Mouse (Mus musculus): Measurements from ENCODE around the gene Eif3d.
"Not testable (repeated sequence)": the region's sequence is repeated elsewhere in the genome, so short reads cannot be mapped to it uniquely, and the experiment has no call there.

Eif3d gene

DNA sequence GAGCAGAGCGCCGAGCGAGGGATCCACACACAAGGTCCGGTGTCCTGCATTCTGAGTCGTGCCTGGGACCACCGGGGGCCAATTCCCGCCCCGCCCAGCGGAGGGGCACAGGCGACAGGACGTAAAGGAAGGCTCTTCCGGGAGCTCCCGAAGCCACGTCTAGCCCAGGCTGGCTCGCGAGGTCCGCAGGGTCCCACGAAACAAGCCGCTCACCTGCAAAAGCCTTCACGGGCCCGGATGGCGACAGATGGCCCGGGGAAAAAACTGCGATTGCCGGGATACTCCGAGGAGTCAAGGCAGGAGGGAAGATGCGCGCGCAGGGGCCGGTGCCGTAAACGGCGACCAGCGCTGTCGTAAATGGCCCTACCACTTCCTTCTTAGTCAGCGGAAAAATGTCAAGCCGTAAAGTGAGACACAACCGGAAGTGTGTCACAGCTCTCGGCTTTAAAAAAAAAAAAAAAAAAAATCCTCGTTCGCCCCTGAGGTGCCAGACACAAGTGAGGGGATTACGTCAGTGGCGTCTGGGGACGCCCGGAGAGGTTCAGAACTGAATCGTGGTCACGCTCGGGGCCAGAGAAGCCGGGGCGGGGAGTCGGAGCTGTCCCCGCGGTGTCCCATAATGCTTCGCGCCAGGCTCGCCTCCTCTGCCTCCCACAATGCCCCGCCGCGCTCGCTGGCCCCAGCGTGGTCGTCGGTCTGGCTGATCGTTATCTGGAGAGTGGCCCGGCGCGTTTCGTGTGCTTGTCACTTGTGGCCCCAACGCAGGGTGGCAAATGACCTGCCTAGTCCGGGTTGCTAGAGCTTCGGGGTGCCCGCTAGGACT is at the start of gene Eif3d:
Gene Eif3d, minus strand, starts transcription at position 344 of the 823 bp plus-strand sequence.
- peak; percentile 88 to 96 for DNase-seq (ENCODE audit: low read depth in 1 of 2, low spot score in 2 of 2)

DNA sequence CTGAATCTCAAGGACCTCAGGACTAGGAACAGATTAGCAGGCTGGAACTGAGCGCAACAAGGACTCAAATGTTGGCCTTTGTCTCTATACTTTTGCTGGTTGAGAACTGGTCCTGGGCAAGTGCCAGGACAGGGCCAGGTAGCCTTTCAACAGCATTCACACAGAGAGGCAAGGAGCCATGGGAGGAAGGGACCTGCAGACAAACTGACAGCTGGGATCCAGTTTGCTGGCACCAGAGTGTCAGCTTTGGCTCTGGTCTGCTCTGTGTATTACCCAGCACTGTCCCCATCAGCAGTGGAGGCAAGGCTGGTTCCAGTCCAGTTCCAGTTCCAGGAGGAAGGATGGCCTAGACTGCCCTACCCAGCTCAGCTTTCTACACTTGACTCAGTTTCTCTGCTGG is 43.4 kb upstream of the Eif3d start:
- no peak for DNase-seq (ENCODE audit: low read depth in 1 of 2, low spot score in 2 of 2)

DNA sequence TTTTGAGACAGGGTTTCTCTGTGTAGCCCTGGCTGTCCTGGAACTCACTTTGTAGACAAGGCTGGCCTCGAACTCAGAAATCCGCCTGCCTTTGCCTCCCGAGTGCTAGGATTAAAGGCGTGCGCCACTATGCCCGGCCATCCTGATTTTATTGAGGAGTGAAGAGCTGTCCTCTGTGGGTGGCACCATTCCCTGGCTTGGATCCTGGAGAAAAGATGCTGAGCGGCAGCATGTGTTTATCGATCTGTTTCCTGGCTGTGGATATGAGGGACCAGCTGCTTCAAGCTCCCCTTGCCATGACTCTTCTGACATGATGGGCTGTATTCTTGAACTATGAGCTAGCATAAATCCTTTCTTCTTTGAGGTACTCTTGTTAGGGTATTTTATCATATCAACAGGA is 37.6 kb upstream of the Eif3d start:
- not testable (repeated sequence) for DNase-seq (ENCODE audit: low read depth in 1 of 2, low spot score in 2 of 2)

DNA sequence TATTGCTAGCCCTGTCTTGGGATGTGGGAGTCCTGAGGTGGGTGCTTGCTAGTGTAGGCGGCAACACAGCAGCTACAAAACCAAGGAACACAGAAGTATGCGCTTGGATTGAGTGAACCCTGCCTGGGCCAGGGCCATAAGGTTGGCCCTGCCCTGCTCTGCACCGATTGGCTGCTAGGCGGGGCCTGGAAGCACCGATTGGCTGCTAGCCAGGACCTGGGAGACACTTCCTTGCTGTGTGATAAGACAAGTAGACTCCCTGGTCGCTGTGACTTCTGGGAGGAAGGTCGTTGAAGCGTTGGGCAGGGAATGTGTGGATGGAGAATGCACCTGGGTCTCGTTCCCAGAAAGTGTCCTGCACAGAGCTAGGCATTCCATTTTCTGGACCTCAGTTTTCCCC is 33.3 kb upstream of the Eif3d start:
- DNase-seq (ENCODE audit: low read depth in 1 of 2, low spot score in 2 of 2), result no peak

DNA sequence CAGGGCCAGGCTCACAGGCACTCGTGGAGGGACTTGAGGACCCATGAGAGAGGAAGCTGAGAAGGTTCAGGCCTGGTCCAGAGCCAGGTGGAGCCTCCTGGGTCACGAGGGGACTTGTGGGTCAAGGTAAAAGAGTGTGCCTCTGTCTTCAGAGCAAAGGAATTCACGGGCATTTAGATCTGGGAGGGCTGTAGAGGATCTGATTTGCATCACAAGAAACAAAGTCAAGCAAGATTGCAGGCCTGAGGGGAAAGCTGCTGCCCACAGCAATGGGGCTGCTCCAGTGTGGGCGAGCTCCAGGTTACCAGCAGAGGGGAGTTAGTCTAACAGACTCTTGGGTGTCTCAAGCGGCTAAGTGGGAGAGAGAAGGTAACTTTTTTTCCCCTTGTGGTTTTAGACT is 30.8 kb upstream of the Eif3d start:
- no peak for DNase-seq (ENCODE audit: low read depth in 1 of 2, low spot score in 2 of 2)

DNA sequence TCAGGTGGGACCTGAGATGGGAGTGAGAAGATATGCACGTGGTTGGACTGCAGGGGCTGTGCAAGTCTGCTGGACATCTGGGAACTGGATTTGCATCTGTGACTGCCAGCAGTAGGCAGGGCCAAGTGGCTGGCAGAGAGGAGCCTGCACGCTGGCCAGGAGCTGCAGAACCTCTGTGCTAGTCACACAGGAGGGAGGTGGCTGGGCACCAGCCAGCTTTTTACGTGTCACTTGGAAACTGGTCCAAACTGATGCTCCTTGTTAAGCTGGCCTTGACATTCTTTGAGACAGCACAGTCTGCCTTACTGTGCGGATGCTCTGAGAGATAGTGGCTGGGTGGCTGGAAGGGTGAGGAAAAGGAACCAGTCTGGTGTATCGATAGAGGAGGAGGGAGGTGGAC is 17.9 kb upstream of the Eif3d start:
- DNase-seq (ENCODE audit: low read depth in 1 of 2, low spot score in 2 of 2), result no peak

DNA sequence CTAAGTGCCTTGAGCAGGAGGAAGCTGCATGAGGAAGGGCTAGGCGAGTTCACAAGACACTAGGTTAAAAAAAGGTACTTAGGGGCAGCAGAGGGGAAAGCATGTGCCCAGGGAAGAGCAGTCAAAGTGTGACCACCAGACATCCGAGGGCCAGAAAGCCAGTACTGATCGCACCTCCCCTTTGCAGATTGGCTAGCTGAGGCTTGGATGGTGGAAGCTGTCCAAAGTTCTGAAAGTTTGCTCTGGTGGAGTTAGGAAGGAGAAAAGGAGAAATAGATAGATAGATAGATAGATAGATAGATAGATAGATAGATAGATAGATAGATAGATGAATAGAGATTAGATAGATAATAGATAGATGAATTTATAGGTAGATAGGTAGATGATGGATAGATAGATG is 12.8 kb upstream of the Eif3d start:
- no peak for DNase-seq (ENCODE audit: low read depth in 1 of 2, low spot score in 2 of 2)

DNA sequence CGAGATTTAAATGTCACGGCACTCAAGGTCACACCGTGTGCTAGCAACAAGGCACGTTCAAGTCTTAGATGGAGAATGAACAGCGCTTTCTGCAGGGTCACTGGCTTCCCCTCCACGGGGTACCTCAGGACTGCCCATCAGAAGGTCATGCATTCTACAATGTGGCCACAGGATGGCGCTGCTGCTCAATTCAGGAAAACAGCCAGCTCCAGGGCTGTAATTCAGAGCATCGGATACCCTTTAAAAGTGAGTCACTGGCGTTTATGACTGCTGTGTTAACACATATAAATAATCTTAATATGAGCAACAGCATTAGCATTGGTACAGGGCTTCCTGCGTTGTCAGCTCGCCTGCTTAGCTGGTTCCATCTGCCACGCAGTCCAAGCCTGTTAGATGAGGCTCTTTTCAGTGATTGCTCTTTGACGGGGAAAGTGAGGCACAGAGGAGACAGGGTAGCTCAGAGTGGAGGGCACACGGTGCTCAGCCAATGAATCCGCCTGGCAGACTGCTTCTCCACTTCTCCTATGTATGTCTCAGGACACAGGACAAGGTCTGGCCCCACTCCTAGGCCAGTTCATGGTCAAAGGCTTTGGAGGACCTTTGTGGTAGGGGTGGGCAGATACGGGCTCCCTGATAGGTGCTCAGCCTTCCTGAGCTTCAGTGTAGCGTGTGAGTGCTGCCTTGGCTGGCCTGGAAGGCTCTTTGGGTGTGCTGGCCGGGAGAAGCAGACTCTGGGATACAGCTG is 11.8 kb upstream of the Eif3d start:
- DNase-seq (ENCODE audit: low read depth in 1 of 2, low spot score in 2 of 2), result peak in 1 of 2 experiments; percentile 31

DNA sequence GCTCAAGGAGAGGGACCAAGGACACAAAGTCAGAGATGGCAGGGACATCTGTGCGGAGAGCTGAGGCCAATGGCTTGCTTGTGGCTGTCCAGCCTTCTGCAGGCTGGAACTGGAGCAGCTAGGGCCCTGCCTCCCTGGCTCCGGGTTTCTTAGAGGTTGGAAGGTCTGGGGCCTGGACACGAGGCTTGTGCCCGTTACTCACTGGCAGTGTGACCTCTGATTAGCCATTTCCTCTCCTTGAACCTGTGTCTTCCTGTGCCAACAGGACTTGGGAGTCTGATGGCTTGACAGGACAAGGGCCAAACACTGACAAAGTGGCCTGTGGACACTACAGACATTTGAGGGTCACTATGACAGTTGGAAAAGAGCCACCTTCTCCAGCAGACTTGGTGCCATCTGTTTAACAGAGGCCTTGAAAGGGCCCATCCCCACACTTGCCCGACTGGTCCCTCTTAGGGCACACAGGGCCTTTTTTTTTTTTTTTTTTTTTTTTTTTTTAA is 10.6 kb upstream of the Eif3d start:
- DNase-seq (ENCODE audit: low read depth in 1 of 2, low spot score in 2 of 2), result no peak

DNA sequence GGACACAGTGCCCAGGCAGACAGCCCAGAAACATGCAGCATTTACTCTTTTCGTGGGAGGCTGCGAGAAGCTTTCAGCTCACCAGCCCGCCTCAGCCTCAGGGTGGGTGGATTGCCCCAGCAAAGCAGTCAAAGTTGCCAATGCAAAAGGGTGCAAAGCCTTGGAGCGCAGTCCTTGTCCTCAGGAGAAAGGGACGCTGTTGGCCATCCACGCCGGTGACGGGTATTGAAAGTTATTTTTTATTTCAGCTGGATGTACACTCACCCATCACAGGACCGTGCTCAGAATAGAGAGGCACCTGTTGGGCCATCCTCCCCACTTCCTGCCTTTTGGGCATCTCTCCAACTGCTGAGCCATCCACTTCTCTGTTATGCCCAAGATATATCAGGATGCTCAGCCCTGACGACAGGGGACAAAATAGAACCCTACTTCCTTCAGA is 8.8 kb upstream of the Eif3d start:
- DNase-seq (ENCODE audit: low read depth in 1 of 2, low spot score in 2 of 2), result no peak

DNA sequence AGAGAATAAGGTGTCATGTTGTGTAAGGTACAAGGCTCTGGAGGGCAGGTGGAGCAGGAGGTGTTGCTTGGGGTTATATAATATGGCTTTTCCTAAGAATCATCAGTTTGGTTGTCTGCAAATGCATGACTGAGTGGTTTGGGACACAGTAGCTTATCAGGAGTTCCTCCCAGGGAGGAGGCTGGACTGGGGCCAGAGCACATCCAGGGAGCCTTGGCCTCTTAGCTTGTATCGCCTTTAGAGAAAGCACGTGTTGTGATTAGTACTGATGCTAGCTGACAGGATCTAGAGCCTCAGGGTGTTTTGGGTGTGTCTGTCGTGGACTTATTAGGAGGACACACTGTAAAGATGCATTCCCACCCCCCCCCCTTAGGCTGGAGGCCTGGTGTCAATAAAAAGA is 7.0 kb upstream of the Eif3d start:
- DNase-seq (ENCODE audit: low read depth in 1 of 2, low spot score in 2 of 2), result no peak

DNA sequence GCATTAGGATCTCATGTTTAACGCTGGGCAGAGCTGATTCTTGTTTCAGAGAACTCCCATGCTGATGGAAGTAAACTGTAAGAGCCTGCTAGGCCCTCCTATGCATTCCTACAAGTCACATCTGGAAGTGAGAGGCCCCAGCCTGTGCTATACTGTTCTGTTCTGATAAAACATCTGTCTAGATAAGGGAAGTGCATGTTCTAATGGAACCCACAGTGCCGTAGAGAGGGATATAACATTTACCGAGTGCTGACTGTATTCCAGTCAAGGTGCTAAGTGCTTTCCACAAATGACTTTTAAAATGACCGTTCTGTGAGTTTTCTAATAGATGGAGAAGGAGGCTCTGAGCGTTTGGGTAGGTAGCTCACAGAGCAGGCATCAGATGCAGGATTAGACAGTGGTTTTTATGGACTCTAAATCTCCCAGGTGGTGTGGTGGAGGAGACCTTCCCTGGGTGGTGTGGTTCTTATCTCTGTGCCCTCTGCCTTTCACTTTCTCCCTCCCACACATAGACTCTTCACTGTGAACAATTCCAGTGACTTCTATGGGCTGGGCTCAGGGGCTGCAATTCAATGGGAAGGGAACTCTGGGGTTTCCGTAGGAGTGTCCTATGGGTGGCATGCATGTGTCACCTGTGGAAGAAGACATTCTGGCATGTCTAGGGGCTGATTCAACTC is 3.7 kb upstream of the Eif3d start:
- DNase-seq (ENCODE audit: low read depth in 1 of 2, low spot score in 2 of 2), result no peak

DNA sequence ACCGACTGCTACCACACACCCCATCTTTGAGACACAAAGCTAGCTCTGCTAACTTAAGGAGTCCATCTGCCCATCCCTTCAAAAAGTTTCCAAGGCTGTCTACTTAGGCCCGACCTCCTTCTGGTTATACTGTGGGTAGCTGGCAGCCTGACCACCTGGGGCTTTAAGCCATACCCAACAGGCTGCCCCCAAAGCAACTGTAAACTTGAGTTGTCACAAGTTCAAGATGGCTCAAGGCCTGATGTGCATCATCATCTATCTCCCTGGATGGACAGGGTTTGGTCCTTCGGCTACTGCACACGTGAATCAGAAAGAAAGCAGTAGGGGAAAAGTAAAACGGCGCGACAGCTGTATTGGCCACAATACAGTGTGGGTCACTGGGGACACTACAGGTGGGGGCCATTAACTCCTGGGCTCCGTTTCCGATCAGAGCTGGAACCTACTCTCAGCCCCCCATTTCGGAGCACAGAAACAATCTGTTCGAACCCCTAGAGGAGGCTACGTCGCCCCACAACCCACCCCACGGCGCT is 608 bp downstream of the Eif3d start:
- DNase-seq (ENCODE audit: low read depth in 1 of 2, low spot score in 2 of 2), result no peak

DNA sequence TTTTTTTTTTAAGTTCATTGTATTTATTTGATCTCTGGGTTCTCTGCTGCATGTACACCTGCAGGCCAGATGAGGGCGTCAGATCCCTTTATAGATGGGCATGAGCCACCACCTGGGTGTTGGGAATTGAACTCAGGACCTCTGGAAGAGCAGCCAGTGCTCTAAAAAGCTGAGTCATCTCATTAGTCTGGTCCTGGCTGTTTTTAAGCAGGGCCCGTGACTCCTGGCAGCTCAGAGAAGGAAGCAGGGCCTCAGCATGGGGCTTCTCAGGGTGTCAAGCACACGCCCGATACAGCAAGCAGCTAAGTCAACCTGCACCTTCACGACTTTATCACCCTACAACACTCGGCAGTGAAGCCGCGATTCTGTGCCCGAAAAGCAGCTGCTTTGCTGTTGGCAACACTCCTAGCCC is 5.5 kb downstream of the Eif3d start:
- DNase-seq (ENCODE audit: low read depth in 1 of 2, low spot score in 2 of 2), result no peak

DNA sequence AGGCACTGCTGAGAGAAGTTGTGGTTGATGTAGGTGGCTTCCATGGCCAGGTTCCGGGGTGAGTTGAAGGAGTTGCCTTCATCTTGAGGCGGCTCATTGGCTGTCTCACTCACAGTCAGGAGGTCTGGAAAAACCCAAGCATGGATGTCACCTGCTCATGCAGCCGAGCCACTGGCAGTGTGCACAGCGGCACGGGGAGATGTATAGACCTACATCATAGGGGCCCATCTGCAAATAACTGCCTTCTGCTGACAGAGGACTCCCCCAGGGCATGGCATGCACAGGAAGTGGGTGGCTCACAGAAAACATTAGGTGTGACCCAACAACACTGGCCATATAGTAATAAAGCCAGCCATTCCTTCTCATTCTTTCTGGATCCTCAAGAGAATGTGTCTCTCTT is 8.2 kb downstream of the Eif3d start:
- DNase-seq (ENCODE audit: low read depth in 1 of 2, low spot score in 2 of 2), result no peak

DNA sequence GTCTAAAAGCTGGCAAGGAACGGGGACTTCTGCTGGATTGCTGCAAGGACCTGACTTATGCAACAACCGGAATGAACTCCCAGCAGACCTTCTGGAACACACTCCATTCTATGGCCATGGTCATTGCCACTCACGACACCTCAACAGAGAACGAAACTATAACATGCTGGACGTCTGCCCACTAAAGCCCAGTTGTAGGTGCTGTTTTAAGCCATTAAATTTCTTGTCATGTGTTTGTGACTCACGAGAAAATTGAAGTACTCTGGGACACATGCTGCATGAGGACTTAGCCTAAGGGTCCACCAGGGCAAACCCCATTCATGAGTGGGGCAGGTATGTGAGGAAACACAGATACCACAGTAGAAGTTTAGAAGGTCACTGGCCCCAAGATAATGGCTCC is 9.9 kb downstream of the Eif3d start:
- no peak for DNase-seq (ENCODE audit: low read depth in 1 of 2, low spot score in 2 of 2)

DNA sequence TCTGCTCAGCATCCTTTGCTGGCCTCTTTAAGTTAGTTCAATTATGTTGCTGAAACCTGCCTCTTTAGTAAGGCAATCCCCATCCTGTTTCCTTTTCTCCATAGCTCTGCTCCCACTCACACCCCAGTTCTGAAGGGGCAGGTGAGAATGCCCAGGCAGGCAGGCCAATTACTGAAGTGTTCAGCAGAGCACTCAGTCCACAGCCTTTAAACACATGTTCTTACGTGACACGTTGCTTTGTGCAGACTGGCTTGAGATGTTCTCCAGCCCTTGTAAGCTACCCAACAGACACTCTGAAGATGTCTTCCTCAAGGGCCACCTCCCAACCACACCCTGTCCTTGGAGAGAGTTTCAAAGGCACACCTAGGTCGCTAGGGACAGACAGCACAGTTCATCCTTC is 12.5 kb downstream of the Eif3d start:
- DNase-seq (ENCODE audit: low read depth in 1 of 2, low spot score in 2 of 2), result no peak

DNA sequence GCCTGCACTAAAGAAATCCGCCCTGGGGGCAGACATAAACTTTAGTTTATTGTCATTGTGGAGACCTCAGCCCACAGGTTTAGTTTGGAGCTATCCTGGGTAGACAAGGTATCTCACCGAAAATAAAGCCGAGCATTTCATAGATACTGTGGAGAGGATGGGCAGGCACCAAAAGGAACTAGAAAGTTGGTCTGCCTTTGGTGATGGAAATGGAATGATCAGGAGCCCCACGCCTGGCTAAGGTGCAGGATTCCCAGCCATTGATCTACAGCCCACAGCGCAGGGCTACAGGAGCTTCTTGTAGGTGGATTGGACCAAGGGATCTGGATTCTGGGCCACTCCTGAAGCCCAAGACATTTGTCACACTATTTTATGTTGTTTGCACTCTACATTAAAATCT is 13.0 kb downstream of the Eif3d start:
- no peak for DNase-seq (ENCODE audit: low read depth in 1 of 2, low spot score in 2 of 2)

DNA sequence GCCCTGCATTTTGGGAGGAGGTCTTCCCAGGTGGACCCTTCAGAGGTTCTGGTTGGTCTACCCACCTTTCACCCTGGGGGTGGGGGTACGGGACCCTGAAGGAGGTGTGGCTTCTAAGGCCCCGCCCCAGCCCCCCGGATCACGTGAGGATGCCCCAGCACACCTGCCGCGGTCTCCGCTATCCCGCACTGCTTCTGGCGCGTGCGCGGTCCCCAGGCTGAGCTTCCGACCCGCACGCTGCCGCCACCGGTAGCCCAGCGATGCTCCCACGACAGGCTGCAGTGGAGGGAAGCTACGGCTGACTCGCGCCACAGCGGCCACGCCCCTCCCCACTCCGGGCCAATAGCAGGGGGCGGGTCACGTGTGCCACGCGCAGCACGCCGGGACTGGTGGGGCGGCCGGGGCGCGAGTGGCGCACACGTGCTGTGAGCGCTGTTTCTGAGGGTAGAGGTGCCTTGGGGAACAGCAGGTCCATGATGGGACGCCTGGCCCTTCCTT is 14.2 kb downstream of the Eif3d start, which contains the start of gene Foxred2:
Gene Foxred2, minus strand, starts transcription at position 319 of the 498 bp plus-strand sequence.
- DNase-seq (ENCODE audit: low read depth in 1 of 2, low spot score in 2 of 2), result peak; percentile 63 to 84

DNA sequence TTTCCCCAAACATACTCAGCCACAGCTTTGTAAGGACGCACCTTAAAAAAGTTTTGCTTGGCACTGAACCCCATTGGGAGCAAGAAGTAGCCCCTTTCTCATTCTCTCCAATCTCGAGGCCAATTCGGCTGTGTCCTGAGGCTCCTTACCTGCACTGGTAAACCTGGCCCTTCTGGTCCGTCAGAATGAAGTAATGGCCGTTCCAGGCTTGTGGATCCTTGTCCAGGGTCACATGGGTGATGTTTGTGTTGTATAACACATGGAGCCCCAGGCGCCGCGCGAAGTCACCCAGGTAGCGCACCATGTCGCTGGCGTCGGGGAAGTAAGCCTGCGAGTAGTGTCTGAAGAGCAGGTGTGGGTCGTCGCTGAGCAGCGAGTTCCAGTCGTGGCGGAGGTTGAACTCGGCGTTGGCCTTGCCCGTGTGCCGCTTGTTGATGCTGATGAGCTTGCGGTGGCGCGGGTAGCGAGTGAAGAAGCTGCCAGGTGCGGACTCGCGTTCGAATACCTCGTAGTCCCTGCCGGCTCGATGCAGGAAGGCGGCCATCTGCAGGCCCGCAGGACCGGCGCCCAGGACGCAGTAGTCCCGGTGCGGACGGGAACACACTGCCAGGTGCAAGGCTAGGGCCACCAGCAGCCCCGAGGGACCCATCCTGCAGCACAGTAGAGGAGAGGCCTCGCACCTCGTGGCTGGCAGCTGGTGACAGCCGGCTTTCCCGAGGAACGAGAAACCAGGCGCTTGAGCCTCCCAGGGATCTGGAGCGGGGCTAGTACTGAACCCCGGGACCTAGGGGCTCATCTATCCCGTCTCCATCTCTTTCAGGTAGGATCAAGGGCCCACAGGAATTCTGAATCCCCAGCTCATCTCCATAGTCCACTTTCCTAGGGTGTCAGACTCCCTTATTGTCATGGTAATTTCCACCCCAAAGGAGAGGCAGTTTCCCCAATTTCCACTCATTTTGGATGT is 14.9 kb downstream of the Eif3d start:
- no peak for DNase-seq (ENCODE audit: low read depth in 1 of 2, low spot score in 2 of 2)
